Mouse (Mus musculus) embryonic facial prominence, embryonic 11.5 days (tissue): ENCODE results near the gene Fkbp10. TPM values are rescaled to one million over a fixed set of nuclear protein-coding genes. Genes with fewer than 3 reads are reported as not detected.
A peak's percentile ranks its signal among the peaks of the same experiment; 100 is the strongest.

Experiments used
- ATAC-seq: fragments of 200-750 bp; cut with Nextera tagmentation; replicated peaks from 2 replicates; pipeline ENCODE4 v1.8.0; 2017; ENCODE audit warnings: low read depth; ENCODE audit not compliant: insufficient number of reproducible peaks, low FRiP score, low TSS enrichment
- DNase-seq: peaks from one replicate; pipeline ENCODE4 v3.0.0-alpha.2; 2015; ENCODE audit warnings: low spot score
- H3K27ac ChIP-seq: fragments of 300-500 bp; sonication (generic); replicated peaks from 2 replicates; pipeline ENCODE4 v1.5.1; 2014; ENCODE audit warnings: mild to moderate bottlenecking, low read depth, low read length, control low read depth
- H3K27me3 ChIP-seq: fragments of 300-500 bp; sonication (generic); 2 replicates; pipeline ENCODE4 v1.6.1; 2014; ENCODE audit warnings: mild to moderate bottlenecking, low read length, moderate library complexity, mixed read lengths; ENCODE audit not compliant: control insufficient read depth, insufficient read depth
- H3K36me3 ChIP-seq: fragments of 300-500 bp; sonication (generic); replicated peaks from 2 replicates; pipeline ENCODE4 v1.6.1; 2014; ENCODE audit warnings: low read depth, mild to moderate bottlenecking, low read length, moderate library complexity, mixed read lengths; ENCODE audit not compliant: control insufficient read depth, insufficient read depth
- H3K4me1 ChIP-seq: fragments of 300-500 bp; sonication (generic); 2 replicates; pipeline ENCODE4 v1.6.1; 2014; ENCODE audit warnings: low read length, mixed read lengths; ENCODE audit not compliant: control insufficient read depth, insufficient read depth
- H3K4me2 ChIP-seq: fragments of 300-500 bp; sonication (generic); 2 replicates; pipeline ENCODE4 v1.6.1; 2014; ENCODE audit warnings: low read depth, mild to moderate bottlenecking, control low read depth, low read length, moderate library complexity
- H3K4me3 ChIP-seq: fragments of 300-500 bp; sonication (generic); 2 replicates; pipeline ENCODE4 v1.5.1; 2014; ENCODE audit warnings: low read depth, low read length, control low read depth
- H3K9ac ChIP-seq: fragments of 300-500 bp; sonication (generic); replicated peaks from 2 replicates; pipeline ENCODE4 v1.6.1; 2014; ENCODE audit warnings: mild to moderate bottlenecking, control low read depth, low read length
- H3K9me3 ChIP-seq: fragments of 300-500 bp; sonication (generic); replicated peaks from 2 replicates; pipeline ENCODE4 v1.6.1; 2016; ENCODE audit warnings: mild to moderate bottlenecking, low read length, inconsistent platforms, mixed read lengths; ENCODE audit not compliant: control insufficient read depth
- WGBS: fragments of 180-500 bp; shearing (Covaris S2); extraction: QIAGEN DNeasy Blood & Tissue Kit; methylation state at CpG from one replicate; pipeline ENCODE4 v1.1.7; 2014; 5-methylcytosine and 5-hydroxymethylcytosine counted together
- polyA plus RNA-seq: library from polyadenylated mRNA; unstranded; fragments of >200 nt; fragmentation: Nextera tagmentation; extraction: Ambion mirVana; gene quantifications from 2 replicates; pipeline ENCODE4 v1.2.1, GENCODE M21; 2014

Fkbp10 gene
- 60.0 and 69.4 TPM in 2 replicates for polyA plus RNA-seq

- Histone ChIP-seq H3K4me3 (peak within 1 kb of the TSS; percentile 75), H3K27ac (peak within 1 kb of the TSS; percentile 49), H3K27me3 (no peaks in the 10 kb centered on the region), H3K4me2 (peak within 1 kb of the TSS; percentile 83), H3K4me1 (no peaks in the 10 kb centered on the region; the same call in 1 of the 2 replicates), H3K9me3 (no peaks in the 10 kb centered on the region), H3K9ac (peak within 1 kb of the TSS; percentile 85), H3K36me3 (no peaks in the 10 kb centered on the region; the same call in 1 of the 2 replicates)
- DNase-seq (peak; percentile 88), ATAC-seq (peak; percentile 7; the same call in 1 of the 2 replicates)
- WGBS: under 1% methylated on average over 30 of the region's 31 CpGs
Measured at GRCm38 (mm10) chr11:100414914-100415822, at the start of gene Fkbp10. TSS of gene Fkbp10 (plus strand) at chr11:100415697.

GRCm38 (mm10) chr11:100369145-100369544 is 46.4 kb upstream of the Fkbp10 start:
- H3K9ac ChIP-seq: no peak overlapping the region

GRCm38 (mm10) chr11:100369822-100370221 is 45.7 kb upstream of the Fkbp10 start:
- Histone ChIP-seq H3K9ac (no peak overlapping the region), H3K36me3 (no peaks in the 10 kb centered on the region; the same call in 1 of the 2 replicates), H3K4me1 (no peaks in the 10 kb centered on the region), H3K27me3 (no peaks in the 10 kb centered on the region), H3K4me3 (no peak overlapping the region), H3K9me3 (no peaks in the 10 kb centered on the region), H3K27ac (no peak overlapping the region), H3K4me2 (no peak overlapping the region)
- DNase-seq (no peak), ATAC-seq (no peak)
- WGBS: 75% methylated on average over 8 of the region's 8 CpGs

More at GRCm38 (mm10) chr11:100369145-100369544, 46.4 kb upstream of the Fkbp10 start:
- DNase-seq (no peak), ATAC-seq (no peak)
- Histone ChIP-seq H3K27ac (no peak overlapping the region), H3K36me3 (no peaks in the 10 kb centered on the region), H3K4me3 (no peak overlapping the region), H3K4me1 (no peaks in the 10 kb centered on the region), H3K27me3 (no peaks in the 10 kb centered on the region), H3K9me3 (no peaks in the 10 kb centered on the region), H3K4me2 (no peak overlapping the region)
- 83% methylated on average over 7 of the region's 7 CpGs for WGBS

DNA sequence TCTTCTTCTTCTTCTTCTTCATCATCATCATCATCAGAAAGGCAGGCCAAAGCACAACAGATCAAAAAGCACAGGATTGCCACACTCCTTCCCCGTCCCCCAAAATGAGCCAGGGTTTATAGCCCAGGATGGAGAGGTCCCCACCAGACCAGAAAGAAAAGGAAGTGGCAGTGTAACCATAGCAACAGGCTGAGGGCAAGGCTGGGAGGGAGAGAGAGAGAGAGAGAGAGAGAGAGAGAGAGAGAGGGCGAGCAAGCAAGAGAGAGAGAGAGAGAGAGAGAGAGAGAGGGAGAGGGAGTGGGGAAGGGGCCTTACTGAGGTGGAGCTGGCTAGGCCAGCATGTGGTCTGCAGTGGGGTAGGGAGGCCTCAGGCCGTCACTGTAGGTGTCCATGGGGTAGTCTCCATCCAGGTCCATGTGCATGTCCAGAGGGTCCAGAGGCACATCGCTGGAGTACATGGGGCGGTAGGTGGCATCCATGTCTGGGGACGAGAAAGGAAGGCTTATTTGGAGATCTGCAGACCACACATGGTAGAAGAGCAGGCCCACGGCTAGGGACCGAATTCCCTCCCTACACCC is 43.4 kb upstream of the Fkbp10 start:
- Histone ChIP-seq H3K27me3 (no peaks in the 10 kb centered on the region), H3K27ac (no peak overlapping the region), H3K36me3 (no peaks in the 10 kb centered on the region; the same call in 1 of the 2 replicates), H3K4me1 (no peaks in the 10 kb centered on the region), H3K9me3 (no peaks in the 10 kb centered on the region), H3K4me3 (no peak overlapping the region), H3K9ac (no peak overlapping the region), H3K4me2 (no peak overlapping the region)
- 78% methylated on average over 7 of the region's 8 CpGs for WGBS
- DNase-seq (no peak), ATAC-seq (no peak)

- 89% methylated on average over 9 of the region's 9 CpGs for WGBS
- ATAC-seq: no peak
- H3K4me1 ChIP-seq: no peaks in the 10 kb centered on the region
- no peaks in the 10 kb centered on the region; the same call in none of the 2 replicates for H3K36me3 ChIP-seq
- H3K27ac ChIP-seq: no peak overlapping the region
- no peak overlapping the region for H3K4me3 ChIP-seq
- H3K4me2 ChIP-seq: no peak overlapping the region
- H3K9me3 ChIP-seq: no peaks in the 10 kb centered on the region
- no peaks in the 10 kb centered on the region for H3K27me3 ChIP-seq
- no peak overlapping the region for H3K9ac ChIP-seq
- no peak for DNase-seq
Measured at GRCm38 (mm10) chr11:100375127-100375526, 40.4 kb upstream of the Fkbp10 start.

DNA sequence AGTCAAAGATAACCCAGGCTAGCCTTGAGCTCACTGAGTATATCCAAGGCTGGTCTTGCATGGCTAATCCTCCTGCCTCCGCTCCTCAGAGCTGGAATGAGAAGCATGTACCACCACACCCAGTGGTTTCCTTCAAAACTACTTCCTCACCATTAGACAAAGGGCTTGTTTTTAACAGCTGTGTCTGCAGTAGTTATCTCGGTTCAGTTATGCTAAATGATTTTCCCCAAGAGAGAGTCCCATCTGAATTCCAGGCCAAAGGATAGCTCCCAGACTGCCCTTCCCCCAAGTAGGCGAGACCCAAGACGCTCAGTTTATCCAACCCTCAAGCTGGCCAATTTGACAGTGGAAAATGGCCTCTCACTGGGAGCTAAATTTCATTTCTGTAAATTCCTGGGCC is 39.5 kb upstream of the Fkbp10 start:
- H3K4me2 ChIP-seq: no peak overlapping the region
- no peaks in the 10 kb centered on the region for H3K27me3 ChIP-seq
- ATAC-seq (no peak), DNase-seq (no peak)
- H3K27ac ChIP-seq: no peak overlapping the region
- H3K4me1 ChIP-seq: no peaks in the 10 kb centered on the region
- no peak overlapping the region for H3K4me3 ChIP-seq
- H3K36me3 ChIP-seq: no peaks in the 10 kb centered on the region; the same call in none of the 2 replicates
- no peak overlapping the region for H3K9ac ChIP-seq
- WGBS: 74% methylated on average over 4 of the region's 4 CpGs
- no peaks in the 10 kb centered on the region for H3K9me3 ChIP-seq

DNA sequence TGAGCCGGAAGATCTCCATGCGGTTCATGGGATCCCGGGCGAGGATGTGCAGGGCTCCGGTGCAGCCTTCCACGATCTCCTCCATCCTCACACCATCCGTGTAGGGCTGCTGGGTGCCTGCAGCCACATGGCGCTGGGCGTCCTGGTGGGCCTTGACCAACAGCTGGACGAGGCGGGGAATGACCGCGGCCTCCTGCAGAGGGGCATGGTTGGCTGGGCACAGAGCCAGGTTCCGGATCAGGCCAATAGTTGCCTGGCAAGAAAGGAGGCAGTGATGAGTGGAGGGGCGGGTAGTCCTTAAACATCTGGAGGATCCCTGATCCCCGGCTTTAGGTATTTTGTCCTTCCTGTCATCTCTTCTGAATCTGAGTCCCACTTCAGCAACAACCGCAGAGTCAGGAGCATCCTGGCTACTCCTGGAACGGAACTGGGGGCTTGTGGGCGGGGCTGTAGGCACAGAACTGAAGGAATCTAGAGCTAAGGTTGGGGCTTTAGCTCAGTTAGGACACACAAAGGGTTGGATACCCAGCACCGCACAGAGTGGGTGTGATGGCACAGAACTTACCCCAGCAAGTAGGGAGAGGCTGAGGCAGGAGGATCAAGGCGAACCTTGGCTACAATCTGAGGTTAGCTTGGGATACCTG is 38.6 kb upstream of the Fkbp10 start:
- no peaks in the 10 kb centered on the region; the same call in none of the 2 replicates for H3K36me3 ChIP-seq
- no peak overlapping the region for H3K27ac ChIP-seq
- no peak overlapping the region for H3K4me3 ChIP-seq
- no peaks in the 10 kb centered on the region for H3K9me3 ChIP-seq
- DNase-seq (no peak), ATAC-seq (no peak)
- no peak overlapping the region for H3K9ac ChIP-seq
- H3K4me2 ChIP-seq: no peak overlapping the region
- H3K4me1 ChIP-seq: no peaks in the 10 kb centered on the region
- H3K27me3 ChIP-seq: no peaks in the 10 kb centered on the region
- 92% methylated on average over 21 of the region's 21 CpGs for WGBS
